Mouse (Mus musculus): ENCODE measurements around the gene Gm10188. TPM values are rescaled to one million over a fixed set of nuclear protein-coding genes. Genes with fewer than 3 reads are reported as not detected.

Gene Gm10188
- polyA plus RNA-seq, 1 experiment from 2014 or later, result 0.96 TPM

GRCm38 (mm10) chr1:132222166-132222565 lies 7.4 kb downstream of the Gm10188 start:
- Histone ChIP-seq H3K4me2 (replicated peaks) (peak overlapping the region; percentile 31), H3K27ac (replicated peaks) (peak overlapping the region; percentile 69), H3K4me3 (no peak overlapping the region), H3K9me3 (no peaks in the 10 kb centered on the region), H3K36me3 (no peaks in the 10 kb centered on the region), H3K27me3 (peaks cover 6% of the 10 kb centered on the region; the same call in 1 of the 2 replicates), H3K9ac (replicated peaks) (no peak overlapping the region), H3K4me1 (peaks cover 30% of the 10 kb centered on the region)
- 10% methylated on average over 6 of the region's 6 CpGs for WGBS
- peak; percentile 87 for ATAC-seq (ENCODE audit: low FRiP score, low read depth)

GRCm38 (mm10) chr1:132221627-132222026 lies 7.9 kb downstream of the Gm10188 start:
- H3K9me3 ChIP-seq, result no peaks in the 10 kb centered on the region
- WGBS, result 32% methylated on average over 2 of the region's 2 CpGs
- no peaks in the 10 kb centered on the region for H3K36me3 ChIP-seq
- no peak overlapping the region for H3K9ac ChIP-seq (replicated peaks)
- no peak overlapping the region for H3K4me3 ChIP-seq
- H3K27me3 ChIP-seq, result peaks cover 6% of the 10 kb centered on the region; the same call in 1 of the 2 replicates
- H3K4me2 ChIP-seq (replicated peaks), result no peak overlapping the region
- peak overlapping the region; percentile 69 for H3K27ac ChIP-seq (replicated peaks)
- no peak for ATAC-seq (ENCODE audit: low FRiP score, low read depth)
- peaks cover 30% of the 10 kb centered on the region for H3K4me1 ChIP-seq

GRCm38 (mm10) chr1:132216276-132216675 lies 13.3 kb downstream of the Gm10188 start:
- WGBS, result 58% methylated on average over 3 of the region's 3 CpGs
- no peak for ATAC-seq (ENCODE audit: low FRiP score, low read depth)

GRCm38 (mm10) chr1:132213076-132213475 lies 16.5 kb downstream of the Gm10188 start:
- Histone ChIP-seq H3K27ac (replicated peaks) (peak overlapping the region; percentile 39; the same call in 1 of the 2 replicates), H3K4me3 (no peak overlapping the region), H3K27me3 (peaks cover 15% of the 10 kb centered on the region), H3K4me2 (replicated peaks) (no peak overlapping the region; the same call in 1 of the 2 replicates), H3K9me3 (no peaks in the 10 kb centered on the region), H3K36me3 (no peaks in the 10 kb centered on the region), H3K9ac (replicated peaks) (no peak overlapping the region), H3K4me1 (peaks cover 54% of the 10 kb centered on the region)
- WGBS, result 36% methylated on average over 6 of the region's 6 CpGs
- ATAC-seq (ENCODE audit: low FRiP score, low read depth), result no peak

More at GRCm38 (mm10) chr1:132216276-132216675, 13.3 kb downstream of the Gm10188 start:
- H3K27me3 ChIP-seq, result peaks cover 17% of the 10 kb centered on the region; the same call in 1 of the 2 replicates
- H3K36me3 ChIP-seq, result no peaks in the 10 kb centered on the region
- H3K4me3 ChIP-seq, result no peak overlapping the region
- no peak overlapping the region for H3K9ac ChIP-seq (replicated peaks)
- no peak overlapping the region for H3K27ac ChIP-seq (replicated peaks)
- peaks cover 36% of the 10 kb centered on the region for H3K4me1 ChIP-seq
- H3K9me3 ChIP-seq, result no peaks in the 10 kb centered on the region
- no peak overlapping the region for H3K4me2 ChIP-seq (replicated peaks)

- Histone ChIP-seq H3K4me1 (peaks cover 63% of the 10 kb centered on the region), H3K9ac (replicated peaks) (no peak overlapping the region; the same call in 1 of the 2 replicates)
Observed at GRCm38 (mm10) chr1:132212218-132212617, 17.3 kb downstream of the Gm10188 start.

GRCm38 (mm10) chr1:132211672-132212071 lies 17.9 kb downstream of the Gm10188 start:
- 41% methylated on average over 12 of the region's 12 CpGs for WGBS

More at GRCm38 (mm10) chr1:132212218-132212617, 17.3 kb downstream of the Gm10188 start:
- Histone ChIP-seq H3K27ac (replicated peaks) (no peak overlapping the region), H3K4me3 (peak overlapping the region; percentile 34), H3K9me3 (no peaks in the 10 kb centered on the region), H3K4me2 (replicated peaks) (peak overlapping the region; percentile 48), H3K36me3 (no peaks in the 10 kb centered on the region), H3K27me3 (peaks cover 15% of the 10 kb centered on the region)
- ATAC-seq (ENCODE audit: low FRiP score, low read depth), result 0 out of 2 replicates have a peak, but pooled peaks have one; percentile 27
- WGBS, result 6% methylated on average over 20 of the region's 20 CpGs

GRCm38 (mm10) chr1:132210922-132211321 lies 18.6 kb downstream of the Gm10188 start:
- no peaks in the 10 kb centered on the region for H3K9me3 ChIP-seq
- no peak overlapping the region for H3K9ac ChIP-seq (replicated peaks)
- H3K27me3 ChIP-seq, result peaks cover 15% of the 10 kb centered on the region
- WGBS, result 22% methylated on average over 7 of the region's 7 CpGs
- no peaks in the 10 kb centered on the region for H3K36me3 ChIP-seq
- H3K27ac ChIP-seq (replicated peaks), result 0 out of 2 replicates have a peak overlapping the region, but pooled peaks have one; percentile 22
- H3K4me3 ChIP-seq, result no peak overlapping the region
- no peak for ATAC-seq (ENCODE audit: low FRiP score, low read depth)
- H3K4me1 ChIP-seq, result peaks cover 68% of the 10 kb centered on the region
- no peak overlapping the region for H3K4me2 ChIP-seq (replicated peaks)

More at GRCm38 (mm10) chr1:132211672-132212071, 17.9 kb downstream of the Gm10188 start:
- Histone ChIP-seq H3K4me1 (peaks cover 67% of the 10 kb centered on the region), H3K36me3 (no peaks in the 10 kb centered on the region), H3K9ac (replicated peaks) (0 out of 2 replicates have a peak overlapping the region, but pooled peaks have one; percentile 2), H3K4me2 (replicated peaks) (peak overlapping the region; percentile 48; the same call in 1 of the 2 replicates), H3K9me3 (no peaks in the 10 kb centered on the region), H3K27ac (replicated peaks) (no peak overlapping the region), H3K4me3 (no peak overlapping the region), H3K27me3 (peaks cover 15% of the 10 kb centered on the region)
- ATAC-seq (ENCODE audit: low FRiP score, low read depth), result no peak

GRCm38 (mm10) chr1:132209400-132209799 lies 20.2 kb downstream of the Gm10188 start:
- no peak overlapping the region for H3K9ac ChIP-seq (replicated peaks)
- H3K4me2 ChIP-seq (replicated peaks), result no peak overlapping the region
- peaks cover 75% of the 10 kb centered on the region for H3K4me1 ChIP-seq
- 81% methylated on average over 10 of the region's 10 CpGs for WGBS
- no peak overlapping the region for H3K4me3 ChIP-seq
- H3K36me3 ChIP-seq, result peaks cover 2% of the 10 kb centered on the region
- H3K27ac ChIP-seq (replicated peaks), result 0 out of 2 replicates have a peak overlapping the region, but pooled peaks have one; percentile 10
- H3K27me3 ChIP-seq, result peaks cover 12% of the 10 kb centered on the region
- ATAC-seq (ENCODE audit: low FRiP score, low read depth), result no peak
- H3K9me3 ChIP-seq, result no peaks in the 10 kb centered on the region

- Histone ChIP-seq H3K4me3 (no peak overlapping the region), H3K27me3 (peaks cover 12% of the 10 kb centered on the region), H3K36me3 (peaks cover 8% of the 10 kb centered on the region), H3K27ac (replicated peaks) (peak overlapping the region; percentile 54), H3K9ac (replicated peaks) (no peak overlapping the region), H3K4me1 (peaks cover 76% of the 10 kb centered on the region), H3K4me2 (replicated peaks) (no peak overlapping the region), H3K9me3 (no peaks in the 10 kb centered on the region)
- no peak for ATAC-seq (ENCODE audit: low FRiP score, low read depth)
- WGBS, result 11% methylated on average over 4 of the region's 4 CpGs
Observed at GRCm38 (mm10) chr1:132208154-132208553, 21.4 kb downstream of the Gm10188 start.

GRCm38 (mm10) chr1:132206828-132207227 lies 22.7 kb downstream of the Gm10188 start:
- Histone ChIP-seq H3K27ac (replicated peaks) (no peak overlapping the region), H3K36me3 (peaks cover 8% of the 10 kb centered on the region), H3K4me2 (replicated peaks) (no peak overlapping the region), H3K4me1 (peaks cover 75% of the 10 kb centered on the region), H3K9me3 (no peaks in the 10 kb centered on the region), H3K27me3 (peaks cover 10% of the 10 kb centered on the region), H3K4me3 (no peak overlapping the region), H3K9ac (replicated peaks) (no peak overlapping the region)
- WGBS, result 84% methylated on average over 3 of the region's 3 CpGs
- ATAC-seq (ENCODE audit: low FRiP score, low read depth), result no peak

- Histone ChIP-seq H3K4me2 (replicated peaks) (no peak overlapping the region), H3K27me3 (peaks cover 4% of the 10 kb centered on the region; the same call in 1 of the 2 replicates), H3K9me3 (no peaks in the 10 kb centered on the region), H3K36me3 (peaks cover 8% of the 10 kb centered on the region), H3K4me3 (no peak overlapping the region), H3K9ac (replicated peaks) (no peak overlapping the region), H3K4me1 (peaks cover 77% of the 10 kb centered on the region), H3K27ac (replicated peaks) (0 out of 2 replicates have a peak overlapping the region, but pooled peaks have one; percentile 31)
- no peak for ATAC-seq (ENCODE audit: low FRiP score, low read depth)
- whole genome bisulfite sequencing, result 66% methylated on average over 5 of the region's 5 CpGs
Observed at GRCm38 (mm10) chr1:132205958-132206357, 23.6 kb downstream of the Gm10188 start.

GRCm38 (mm10) chr1:132202771-132203170 lies 26.8 kb downstream of the Gm10188 start:
- Histone ChIP-seq H3K27me3 (no peaks in the 10 kb centered on the region), H3K4me2 (replicated peaks) (no peak overlapping the region), H3K4me3 (no peak overlapping the region), H3K4me1 (peaks cover 78% of the 10 kb centered on the region), H3K9ac (replicated peaks) (no peak overlapping the region), H3K36me3 (peaks cover 16% of the 10 kb centered on the region), H3K27ac (replicated peaks) (peak overlapping the region; percentile 87), H3K9me3 (no peaks in the 10 kb centered on the region)
- WGBS, result 95% methylated on average over 5 of the region's 5 CpGs
- no peak for ATAC-seq (ENCODE audit: low FRiP score, low read depth)
